Mouse (Mus musculus): Measurements from ENCODE around the gene Spata5. TPM values are rescaled to one million over a fixed set of nuclear protein-coding genes. Genes with fewer than 3 reads are reported as not detected.

The Spata5 gene
- total and polyA plus RNA-seq, 2 experiments from 2014 or later = 21.0 to 33.3 TPM

DNA sequence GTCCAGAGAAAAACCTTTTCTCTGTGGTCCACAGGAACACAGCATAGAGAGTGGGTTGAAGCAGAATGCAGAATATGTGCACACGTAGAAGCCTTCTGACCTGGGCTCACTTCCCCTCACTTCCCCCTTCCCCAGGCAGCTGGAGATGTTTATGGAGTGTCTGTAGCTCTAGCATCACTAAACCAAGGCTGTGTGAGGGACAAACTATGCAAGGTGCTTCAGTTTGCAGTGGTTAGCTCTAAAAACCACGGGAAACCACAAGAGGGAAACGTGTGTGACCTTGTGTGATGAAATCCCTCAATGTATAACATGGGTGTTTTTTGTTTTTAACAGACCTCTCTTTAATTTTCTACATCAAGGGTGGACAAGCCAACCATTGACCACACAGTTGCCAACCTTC, 183.8 kb downstream of the Spata5 start:
- H3K27ac ChIP-seq (ENCODE audit: low read depth, low read length) = no peak overlapping the region
- no peak for TF ChIP-seq CTCF (IDR thresholded peaks at IDR 0.05; ENCODE audit: low read depth)
- H3K4me1 ChIP-seq (ENCODE audit: insufficient read depth) = 0 out of 2 replicates have a peak, but pooled peaks cover 4% of the 10 kb centered on the region
- H3K9me3 ChIP-seq (ENCODE audit: low read length) = no peaks in the 10 kb centered on the region
- H3K27me3 ChIP-seq (ENCODE audit: insufficient read depth, low read length) = no peaks in the 10 kb centered on the region
- no peak overlapping the region for H3K9ac ChIP-seq
- ATAC-seq (no peak), DNase-seq (no peak)
- H3K36me3 ChIP-seq (ENCODE audit: insufficient read depth) = no peaks in the 10 kb centered on the region
- no peak overlapping the region for H3K4me2 ChIP-seq (ENCODE audit: low read depth)
- WGBS = 73% methylated on average over 3 of the region's 3 CpGs
- H3K4me3 ChIP-seq (ENCODE audit: low read depth, low read length) = no peak overlapping the region

- Histone ChIP-seq H3K27ac (ENCODE audit: low read depth, low read length) (no peak overlapping the region), H3K9me3 (ENCODE audit: low read length) (no peaks in the 10 kb centered on the region), H3K9ac (no peak overlapping the region), H3K36me3 (ENCODE audit: insufficient read depth) (no peaks in the 10 kb centered on the region), H3K27me3 (ENCODE audit: insufficient read depth, low read length) (no peaks in the 10 kb centered on the region), H3K4me3 (ENCODE audit: low read depth, low read length) (no peak overlapping the region), H3K4me2 (ENCODE audit: low read depth) (no peak overlapping the region), H3K4me1 (ENCODE audit: insufficient read depth) (0 out of 2 replicates have a peak, but pooled peaks cover 4% of the 10 kb centered on the region)
- DNase-seq (peak; percentile 26), ATAC-seq (peak; percentile 58)
- no peak for TF ChIP-seq CTCF (IDR thresholded peaks at IDR 0.05; ENCODE audit: low read depth)
- 34% methylated on average over 13 of the region's 13 CpGs for WGBS
Measured at GRCm38 (mm10) chr3:37604976-37605875, 185.5 kb downstream of the Spata5 start.

GRCm38 (mm10) chr3:37605876-37606238, 186.2 kb downstream of the Spata5 start:
- Histone ChIP-seq H3K4me1 (ENCODE audit: insufficient read depth) (0 out of 2 replicates have a peak, but pooled peaks cover 4% of the 10 kb centered on the region), H3K27me3 (ENCODE audit: insufficient read depth, low read length) (no peaks in the 10 kb centered on the region), H3K9ac (no peak overlapping the region), H3K9me3 (ENCODE audit: low read length) (no peaks in the 10 kb centered on the region), H3K36me3 (ENCODE audit: insufficient read depth) (no peaks in the 10 kb centered on the region), H3K4me3 (ENCODE audit: low read depth, low read length) (no peak overlapping the region), H3K4me2 (ENCODE audit: low read depth) (no peak overlapping the region), H3K27ac (ENCODE audit: low read depth, low read length) (no peak overlapping the region)
- ATAC-seq = peak; percentile 70
- TF ChIP-seq CTCF (IDR thresholded peaks at IDR 0.05; ENCODE audit: low read depth) = no peak
- 69% methylated on average over 10 of the region's 10 CpGs for WGBS
- DNase-seq = peak; percentile 18

GRCm38 (mm10) chr3:37608926-37609325, 189.2 kb downstream of the Spata5 start:
- Histone ChIP-seq H3K4me2 (ENCODE audit: low read depth) (no peak overlapping the region), H3K27me3 (ENCODE audit: insufficient read depth, low read length) (no peaks in the 10 kb centered on the region), H3K9me3 (ENCODE audit: low read length) (no peaks in the 10 kb centered on the region), H3K36me3 (ENCODE audit: insufficient read depth) (no peaks in the 10 kb centered on the region), H3K4me1 (ENCODE audit: insufficient read depth) (0 out of 2 replicates have a peak, but pooled peaks cover 4% of the 10 kb centered on the region), H3K27ac (ENCODE audit: low read depth, low read length) (no peak overlapping the region), H3K9ac (no peak overlapping the region), H3K4me3 (ENCODE audit: low read depth, low read length) (no peak overlapping the region)
- ATAC-seq = no peak
- TF ChIP-seq CTCF (IDR thresholded peaks at IDR 0.05; ENCODE audit: low read depth) = 0 out of 2 replicates have a peak, but pooled peaks have one; percentile 20
- 88% methylated on average over 4 of the region's 4 CpGs for WGBS
- DNase-seq = no peak

DNA sequence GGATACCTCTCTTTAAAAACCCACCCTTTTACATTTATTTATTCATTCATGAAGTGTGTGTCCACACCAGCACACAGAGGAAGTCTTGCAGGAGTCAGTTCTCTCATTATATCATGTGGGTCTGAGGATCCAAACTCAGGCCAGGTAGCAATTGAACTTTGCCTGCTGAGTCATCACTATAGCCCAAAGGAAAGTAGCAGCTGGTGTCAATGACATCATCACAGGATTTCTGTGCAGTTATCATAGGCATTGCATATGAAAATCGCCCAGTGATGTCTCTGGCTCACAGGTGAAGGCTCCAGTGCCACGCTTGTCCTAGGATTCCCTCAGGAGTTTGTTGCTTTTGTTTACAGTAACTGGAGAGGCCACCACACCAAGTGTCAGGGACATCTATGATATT, 191.0 kb downstream of the Spata5 start:
- no peak for DNase-seq
- Histone ChIP-seq H3K27me3 (ENCODE audit: insufficient read depth, low read length) (no peaks in the 10 kb centered on the region), H3K27ac (ENCODE audit: low read depth, low read length) (no peak overlapping the region), H3K9ac (no peak overlapping the region), H3K4me1 (ENCODE audit: insufficient read depth) (no peaks in the 10 kb centered on the region), H3K4me2 (ENCODE audit: low read depth) (no peak overlapping the region), H3K4me3 (ENCODE audit: low read depth, low read length) (no peak overlapping the region), H3K9me3 (ENCODE audit: low read length) (no peaks in the 10 kb centered on the region), H3K36me3 (ENCODE audit: insufficient read depth) (no peaks in the 10 kb centered on the region)
- ATAC-seq = no peak
- 91% methylated on average over 2 of the region's 2 CpGs for whole genome bisulfite sequencing
- TF ChIP-seq CTCF (IDR thresholded peaks at IDR 0.05; ENCODE audit: low read depth) = no peak

DNA sequence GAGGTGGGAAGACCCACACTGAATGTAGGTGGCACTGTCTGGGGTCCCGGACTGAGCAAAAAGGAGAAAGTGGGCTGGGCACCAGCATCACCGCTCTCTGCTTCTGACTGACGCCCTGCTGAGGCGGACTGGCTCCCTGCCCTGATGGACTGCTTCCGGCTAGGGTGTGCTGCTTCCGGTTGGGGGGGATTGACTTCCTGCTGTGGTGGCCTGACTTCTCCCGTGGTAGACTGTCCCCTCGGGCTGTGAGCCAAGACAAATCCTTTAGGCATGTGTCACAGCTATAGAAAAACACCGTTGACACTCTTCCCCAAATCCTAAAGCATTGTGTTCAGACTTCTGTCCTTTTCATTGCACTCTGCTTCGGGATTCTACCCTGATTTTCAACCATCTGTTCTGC, 194.0 kb downstream of the Spata5 start:
- H3K4me3 ChIP-seq (ENCODE audit: low read depth, low read length) = no peak overlapping the region
- no peak overlapping the region for H3K9ac ChIP-seq
- no peak for TF ChIP-seq CTCF (IDR thresholded peaks at IDR 0.05; ENCODE audit: low read depth)
- H3K27me3 ChIP-seq (ENCODE audit: insufficient read depth, low read length) = no peaks in the 10 kb centered on the region
- H3K36me3 ChIP-seq (ENCODE audit: insufficient read depth) = no peaks in the 10 kb centered on the region
- 68% methylated on average over 10 of the region's 10 CpGs for WGBS
- no peak overlapping the region for H3K27ac ChIP-seq (ENCODE audit: low read depth, low read length)
- H3K4me1 ChIP-seq (ENCODE audit: insufficient read depth) = no peaks in the 10 kb centered on the region
- no peaks in the 10 kb centered on the region for H3K9me3 ChIP-seq (ENCODE audit: low read length)
- no peak for DNase-seq
- no peak overlapping the region for H3K4me2 ChIP-seq (ENCODE audit: low read depth)
- ATAC-seq = no peak

DNA sequence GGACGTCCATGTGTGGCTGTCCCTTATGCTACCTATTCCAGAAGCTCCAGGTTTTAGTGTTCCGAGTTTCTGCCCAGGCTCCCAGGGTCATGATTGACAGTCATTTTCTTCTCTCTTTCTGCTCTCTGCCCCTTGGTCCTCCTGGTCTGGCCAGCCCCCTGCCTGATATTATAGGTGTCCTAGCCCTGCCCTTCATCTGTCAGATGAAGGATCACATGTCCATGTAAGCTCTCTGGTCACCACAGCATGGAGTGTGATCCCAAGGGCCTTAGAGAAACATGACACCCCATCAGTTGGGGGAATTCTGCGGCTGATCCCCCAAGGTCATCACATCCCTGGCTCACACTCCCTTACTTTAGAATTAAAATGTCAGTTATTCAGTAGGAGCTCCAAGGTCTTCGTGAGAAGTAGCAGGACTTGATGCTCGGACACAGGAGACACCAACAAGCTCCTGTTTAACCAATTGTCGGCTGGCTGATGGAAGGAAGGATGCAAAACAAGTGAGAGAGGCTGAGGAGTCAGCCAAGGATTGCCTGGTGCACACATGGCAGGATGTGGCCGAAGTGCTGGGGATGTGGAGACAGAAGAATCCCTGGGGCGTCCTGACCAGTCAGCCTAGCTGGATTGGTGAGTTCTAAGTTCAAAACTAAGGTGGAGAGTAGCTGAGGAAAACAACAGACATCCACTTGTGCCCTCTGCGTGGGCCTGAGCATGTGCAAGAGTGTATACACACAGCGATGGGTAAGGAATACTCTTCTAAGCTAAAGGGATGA, 195.4 kb downstream of the Spata5 start:
- WGBS = 90% methylated on average over 10 of the region's 10 CpGs
- TF ChIP-seq CTCF (IDR thresholded peaks at IDR 0.05; ENCODE audit: low read depth) = no peak
- ATAC-seq (no peak), DNase-seq (no peak)
- H3K27me3 ChIP-seq (ENCODE audit: insufficient read depth, low read length) = no peaks in the 10 kb centered on the region
- H3K4me1 ChIP-seq (ENCODE audit: insufficient read depth) = no peaks in the 10 kb centered on the region
- H3K4me2 ChIP-seq (ENCODE audit: low read depth) = no peak overlapping the region
- no peak overlapping the region for H3K4me3 ChIP-seq (ENCODE audit: low read depth, low read length)
- no peaks in the 10 kb centered on the region for H3K9me3 ChIP-seq (ENCODE audit: low read length)
- H3K9ac ChIP-seq = no peak overlapping the region
- no peak overlapping the region for H3K27ac ChIP-seq (ENCODE audit: low read depth, low read length)
- H3K36me3 ChIP-seq (ENCODE audit: insufficient read depth) = no peaks in the 10 kb centered on the region

Measured in forebrain, postnatal 0 days (tissue).